Comparison of ENCODE assay signal across 8 mouse cellular contexts in genomic region chr19:60791164-60791563, GRCm38 (mm10). TPM values are rescaled to one million over a fixed set of nuclear protein-coding genes. Genes with fewer than 3 reads are reported as not detected.
DNase-seq lines count a peak whose midpoint lies in the region; ATAC-seq and TF ChIP-seq lines count a peak whose summit lies in the region.

No protein-coding gene starts in this region.

- H3K4me2 ChIP-seq in heart, embryonic 13.5 days = peak overlapping the region; percentile 70
- peak overlapping the region; percentile 78 for H3K4me2 ChIP-seq in forebrain, embryonic 11.5 days (ENCODE audit: low read depth, low read length, severe bottlenecking)
- peak overlapping the region; percentile 95 for H3K4me2 ChIP-seq in liver, embryonic 13.5 days

- 18% methylated on average over 9 of the region's 9 CpGs for WGBS in heart, embryonic 13.5 days
- 16% methylated on average over 9 of the region's 9 CpGs for WGBS in forebrain, embryonic 11.5 days
- WGBS in liver, embryonic 13.5 days (ENCODE audit: insufficient replicate concordance) = 17% methylated on average over 9 of the region's 9 CpGs

- no peak for DNase-seq in heart, adult 8-10 months (ENCODE audit: low spot score)
- DNase-seq in forebrain, embryonic 11.5 days (ENCODE audit: low spot score) = no peak
- DNase-seq in liver, embryonic 13.5 days = no peak
- DNase-seq in right cerebral cortex, postnatal 4 days = no peak
- no peak for DNase-seq in layer of hippocampus, adult 11-12 months (ENCODE audit: low spot score)
- DNase-seq in urinary bladder, postnatal 25 days (ENCODE audit: low spot score) = no peak

- no peaks in the 10 kb centered on the region for H3K36me3 ChIP-seq in heart, embryonic 13.5 days
- H3K36me3 ChIP-seq in E14TG2a.4 (ENCODE audit: insufficient read depth, low read length) = peaks cover 24% of the 10 kb centered on the region
- no peaks in the 10 kb centered on the region for H3K36me3 ChIP-seq in forebrain, embryonic 11.5 days (ENCODE audit: control insufficient read depth, insufficient read depth, low read length)
- H3K36me3 ChIP-seq in liver, embryonic 13.5 days = peaks cover under 1% of the 10 kb centered on the region; the same call in 1 of the 2 replicates

- peak overlapping the region; percentile 100 for H3K9ac ChIP-seq in heart, embryonic 13.5 days
- H3K9ac ChIP-seq in forebrain, embryonic 11.5 days (ENCODE audit: low read length) = peak overlapping the region; percentile 100
- H3K9ac ChIP-seq in liver, embryonic 13.5 days = peak overlapping the region; percentile 100

- H3K4me3 ChIP-seq in heart, embryonic 13.5 days = peak overlapping the region; percentile 100
- H3K4me3 ChIP-seq in E14TG2a.4 (replicated peaks; ENCODE audit: low read length) = peak overlapping the region; percentile 96
- peak overlapping the region; percentile 98 for H3K4me3 ChIP-seq in forebrain, embryonic 11.5 days (ENCODE audit: low read depth, low read length)
- H3K4me3 ChIP-seq in liver, embryonic 13.5 days (replicated peaks) = peak overlapping the region; percentile 100

- peaks cover 28% of the 10 kb centered on the region for H3K4me1 ChIP-seq in heart, embryonic 13.5 days
- H3K4me1 ChIP-seq in E14TG2a.4 (replicated peaks; ENCODE audit: low read depth, low read length) = peaks cover 33% of the 10 kb centered on the region
- no peaks in the 10 kb centered on the region; the same call in 1 of the 2 replicates for H3K4me1 ChIP-seq in forebrain, embryonic 11.5 days (replicated peaks; ENCODE audit: control insufficient read depth, insufficient read depth, low read length)
- peaks cover 44% of the 10 kb centered on the region for H3K4me1 ChIP-seq in liver, embryonic 13.5 days (replicated peaks)

- no peaks in the 10 kb centered on the region for H3K27me3 ChIP-seq in heart, embryonic 13.5 days (replicated peaks)
- H3K27me3 ChIP-seq in E14TG2a.4 (ENCODE audit: insufficient read depth, low read length) = peaks cover 4% of the 10 kb centered on the region; the same call in 1 of the 2 replicates
- no peaks in the 10 kb centered on the region for H3K27me3 ChIP-seq in forebrain, embryonic 11.5 days (ENCODE audit: control insufficient read depth, insufficient read depth, low read length)
- no peaks in the 10 kb centered on the region for H3K27me3 ChIP-seq in liver, embryonic 13.5 days

- no peaks in the 10 kb centered on the region for H3K9me3 ChIP-seq in heart, embryonic 13.5 days
- no peaks in the 10 kb centered on the region for H3K9me3 ChIP-seq in E14TG2a.4 (ENCODE audit: low read length)
- H3K9me3 ChIP-seq in forebrain, embryonic 11.5 days (ENCODE audit: control insufficient read depth, low read length) = no peaks in the 10 kb centered on the region
- H3K9me3 ChIP-seq in liver, embryonic 13.5 days (replicated peaks) = no peaks in the 10 kb centered on the region

- no peak for ATAC-seq in heart, embryonic 13.5 days (ENCODE audit: extremely low read depth, insufficient number of reproducible peaks, low FRiP score, low TSS enrichment)
- 0 out of 2 replicates have a peak, but pooled peaks have one; percentile 24 for ATAC-seq in forebrain, embryonic 11.5 days (replicated peaks; ENCODE audit: low FRiP score)
- ATAC-seq in liver, embryonic 13.5 days (ENCODE audit: low read depth) = no peak

- TF ChIP-seq CTCF in E14TG2a.4 (conservative IDR thresholded peaks at IDR 0.05; ENCODE audit: low read length) = no peak

- H3K27ac ChIP-seq in heart, embryonic 13.5 days (replicated peaks) = peak overlapping the region; percentile 98
- H3K27ac ChIP-seq in forebrain, embryonic 11.5 days (ENCODE audit: low read depth, low read length) = peak overlapping the region; percentile 95
- H3K27ac ChIP-seq in liver, embryonic 13.5 days = peak overlapping the region; percentile 99

RNA-seq across cellular contexts. Expression of gene Eif3a, which starts 0.7 kb away (rescaled TPM):
- polyA plus RNA-seq in heart, embryonic 13.5 days (2015; fragmentation: Nextera tagmentation; extraction: Ambion mirVana) = 105 and 112 TPM in 2 replicates
- 100 to 1,000 TPM; 102 to 115 (median 107) TPM for total RNA-seq in heart, adult 8-10 months (2022)
- 178 and 179 TPM in 2 replicates for polyA plus RNA-seq in forebrain, embryonic 11.5 days (2014; fragmentation: Nextera tagmentation; extraction: Ambion mirVana)
- polyA plus RNA-seq in liver, embryonic 13.5 days (2015; fragmentation: Nextera tagmentation; extraction: Ambion mirVana) = 109 and 129 TPM in 2 replicates

RNA-seq across cellular contexts. Expression of gene Fam45a, which starts 20.2 kb away (rescaled TPM):
- polyA plus RNA-seq in heart, embryonic 13.5 days (2015; fragmentation: Nextera tagmentation; extraction: Ambion mirVana) = 21.3 and 22.7 TPM in 2 replicates
- 10 to 100 TPM; 13.1 to 19.7 (median 16.1) TPM for total RNA-seq in heart, adult 8-10 months (2022)
- 37.1 and 41.2 TPM in 2 replicates for polyA plus RNA-seq in forebrain, embryonic 11.5 days (2014; fragmentation: Nextera tagmentation; extraction: Ambion mirVana)
- polyA plus RNA-seq in liver, embryonic 13.5 days (2015; fragmentation: Nextera tagmentation; extraction: Ambion mirVana) = 21.9 and 26.8 TPM in 2 replicates

RNA-seq across cellular contexts. Expression of gene Nanos1, which starts 35.4 kb away (rescaled TPM):
- 0.76 and 0.90 TPM in 2 replicates for polyA plus RNA-seq in heart, embryonic 13.5 days (2015; fragmentation: Nextera tagmentation; extraction: Ambion mirVana)
- total RNA-seq in heart, adult 8-10 months (2022) = under 1 TPM; 0.06 to 0.22 (median 0.12) TPM
- polyA plus RNA-seq in forebrain, embryonic 11.5 days (2014; fragmentation: Nextera tagmentation; extraction: Ambion mirVana) = 4.3 and 4.7 TPM in 2 replicates
- polyA plus RNA-seq in liver, embryonic 13.5 days (2015; fragmentation: Nextera tagmentation; extraction: Ambion mirVana) = 0.91 and 1.1 TPM in 2 replicates
